Mouse (Mus musculus): ENCODE results near the gene Gm43951. TPM values are rescaled to one million over a fixed set of nuclear protein-coding genes. Genes with fewer than 3 reads are reported as not detected.

Gene Gm43951
- total and polyA plus RNA-seq, 3 experiments: 1.5 to 2.0 TPM; not detected in 1

DNA sequence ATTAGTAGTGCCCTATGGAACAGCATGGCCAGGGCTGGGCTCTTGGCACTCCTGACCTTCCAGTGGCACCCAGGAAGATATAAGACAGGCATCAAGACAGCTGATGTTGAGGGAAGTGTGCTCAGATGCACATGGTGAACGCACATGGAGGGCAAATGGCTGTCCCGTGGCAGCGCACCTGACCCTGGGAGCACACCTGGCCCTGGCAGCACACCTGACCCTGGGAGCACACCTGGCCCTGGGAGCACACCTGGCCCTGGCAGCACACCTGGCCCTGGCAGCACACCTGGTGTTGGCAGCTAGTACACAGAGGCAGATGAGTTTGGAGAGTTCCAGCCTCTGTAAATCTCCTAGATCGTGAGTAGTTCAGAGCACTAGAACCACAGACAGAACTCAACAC, 21.9 kb upstream of the Gm43951 start:
- Histone ChIP-seq H3K4me1 (ENCODE audit: control insufficient read depth in 1 of 2, insufficient read depth in 2 of 2, low read length in 2 of 2) (peaks cover 0 to 5% of the 10 kb centered on the region in 2 experiments; a peak in 2 of 4 replicates), H3K36me3 (ENCODE audit: control insufficient read depth in 1 of 2, insufficient read depth in 2 of 2, low read length in 2 of 2) (no peaks in the 10 kb centered on the region), H3K9me3 (replicated peaks; ENCODE audit: insufficient read depth, low read length) (no peaks in the 10 kb centered on the region), H3K9ac (ENCODE audit: control insufficient read depth, low read depth, low read length, poor library complexity, severe bottlenecking) (no peak overlapping the region), H3K27me3 (ENCODE audit: control insufficient read depth in 1 of 2, insufficient read depth in 2 of 2, low read length in 2 of 2) (peaks cover 25 to 27% of the 10 kb centered on the region in 2 experiments), H3K79me2 (ENCODE audit: control insufficient read depth, insufficient read depth, low read length, poor library complexity) (no peaks in the 10 kb centered on the region), H3K4me3 (ENCODE audit: control insufficient read depth in 1 of 2, insufficient read depth in 1 of 2, low read depth in 2 of 2, low read length in 2 of 2) (no peak overlapping the region), H3K27ac (ENCODE audit: control insufficient read depth, low read depth, low read length) (no peak overlapping the region)
- no peak for DNase-seq (ENCODE audit: low read depth, low spot score)
- TF ChIP-seq MAZ (IDR thresholded peaks at IDR 0.05; ENCODE audit: low read depth, low read length) (no peak), USF2 (IDR thresholded peaks at IDR 0.05; ENCODE audit: borderline replicate concordance in 1 of 2, insufficient read depth in 1 of 2, low read depth in 1 of 2, low read length in 2 of 2) (no peak), HCFC1 (IDR thresholded peaks at IDR 0.05; ENCODE audit: low read depth, low read length) (no peak), KAT2A (conservative IDR thresholded peaks at IDR 0.05; ENCODE audit: low read depth, low read length) (no peak), MYB (IDR thresholded peaks at IDR 0.05; ENCODE audit: low read depth, low read length) (no peak), ZC3H11A (IDR thresholded peaks at IDR 0.05; ENCODE audit: low read depth, low read length) (no peak), MEF2A (IDR thresholded peaks at IDR 0.05; ENCODE audit: extremely low read depth, insufficient replicate concordance, low read depth, low read length, poor library complexity, severe bottlenecking) (no peak), RAD21 (IDR thresholded peaks at IDR 0.05; ENCODE audit: low read depth, low read length) (no peak), TAL1 (IDR thresholded peaks at IDR 0.05; ENCODE audit: low read length) (no peak), BHLHE40 (IDR thresholded peaks at IDR 0.05; ENCODE audit: borderline replicate concordance, low read depth, low read length) (no peak), ZKSCAN1 (IDR thresholded peaks at IDR 0.05; ENCODE audit: low read depth, low read length) (no peak), TBP (IDR thresholded peaks at IDR 0.05; ENCODE audit: low read depth, low read length) (no peak), RCOR1 (IDR thresholded peaks at IDR 0.05; ENCODE audit: low read depth, low read length) (no peak), MAX (IDR thresholded peaks at IDR 0.05; ENCODE audit: low read length) (no peak), CTCF (IDR thresholded peaks at IDR 0.05 in 2 of 3, conservative IDR thresholded peaks at IDR 0.05 in 1 of 3; ENCODE audit: control insufficient read depth in 1 of 3, insufficient read depth in 1 of 3, low read depth in 2 of 3, low read length in 3 of 3, poor library complexity in 1 of 3, severe bottlenecking in 1 of 3) (no peak), GATA1 (IDR thresholded peaks at IDR 0.05; ENCODE audit: low read depth, low read length) (no peak), TCF12 (IDR thresholded peaks at IDR 0.05; ENCODE audit: low read depth, low read length) (no peak)

DNA sequence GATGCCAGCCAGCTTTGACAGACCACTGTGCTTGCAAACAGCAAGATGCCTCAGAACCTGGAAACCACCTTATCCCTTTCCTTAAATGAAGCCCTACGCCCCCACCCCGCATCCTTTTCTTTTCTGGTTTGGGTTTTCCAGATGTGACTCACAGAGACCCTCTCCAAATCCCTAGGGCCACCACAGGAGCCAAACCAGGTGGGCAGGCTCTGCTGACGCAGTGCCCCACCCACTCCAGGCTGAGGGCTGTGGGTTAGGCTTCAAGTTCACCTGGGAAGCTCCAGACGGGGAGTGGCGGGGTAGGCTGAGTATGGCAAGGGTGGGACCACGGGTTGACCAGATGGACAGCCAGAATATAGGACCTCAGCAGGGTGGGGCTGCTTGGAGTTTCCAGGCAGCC, 20.3 kb upstream of the Gm43951 start:
- no peak for DNase-seq (ENCODE audit: low read depth, low spot score)
- H3K4me1 ChIP-seq (ENCODE audit: control insufficient read depth in 1 of 2, insufficient read depth in 2 of 2, low read length in 2 of 2): peaks cover 0 to 5% of the 10 kb centered on the region in 2 experiments; a peak in 2 of 4 replicates
- no peak for TF ChIP-seq MAZ (IDR thresholded peaks at IDR 0.05; ENCODE audit: low read depth, low read length)
- no peak for TF ChIP-seq CHD2 (IDR thresholded peaks at IDR 0.05; ENCODE audit: low read length)
- no peak for TF ChIP-seq HCFC1 (IDR thresholded peaks at IDR 0.05; ENCODE audit: low read depth, low read length)
- no peak for TF ChIP-seq TAL1 (IDR thresholded peaks at IDR 0.05; ENCODE audit: low read length)
- TF ChIP-seq RCOR1 (IDR thresholded peaks at IDR 0.05; ENCODE audit: low read depth, low read length): no peak
- no peak for TF ChIP-seq MAX (IDR thresholded peaks at IDR 0.05; ENCODE audit: low read length)
- no peak for TF ChIP-seq GABPA (IDR thresholded peaks at IDR 0.05; ENCODE audit: low read depth, low read length)
- no peak for TF ChIP-seq ELF1 (IDR thresholded peaks at IDR 0.05; ENCODE audit: low read depth, low read length)
- TF ChIP-seq ZNF384 (IDR thresholded peaks at IDR 0.05; ENCODE audit: low read depth, low read length): no peak
- H3K36me3 ChIP-seq (ENCODE audit: control insufficient read depth in 1 of 2, insufficient read depth in 2 of 2, low read length in 2 of 2): no peaks in the 10 kb centered on the region
- H3K9me3 ChIP-seq (replicated peaks; ENCODE audit: insufficient read depth, low read length): no peaks in the 10 kb centered on the region
- H3K79me2 ChIP-seq (ENCODE audit: control insufficient read depth, insufficient read depth, low read length, poor library complexity): no peaks in the 10 kb centered on the region
- no peak overlapping the region for H3K4me3 ChIP-seq (ENCODE audit: control insufficient read depth in 1 of 2, insufficient read depth in 1 of 2, low read depth in 2 of 2, low read length in 2 of 2)
- peaks cover 16 to 18% of the 10 kb centered on the region in 2 experiments for H3K27me3 ChIP-seq (ENCODE audit: control insufficient read depth in 1 of 2, insufficient read depth in 2 of 2, low read length in 2 of 2)
- no peak overlapping the region for H3K9ac ChIP-seq (ENCODE audit: control insufficient read depth, low read depth, low read length, poor library complexity, severe bottlenecking)
- no peak overlapping the region for H3K27ac ChIP-seq (ENCODE audit: control insufficient read depth, low read depth, low read length)

Data from MEL (cell line).